Mouse (Mus musculus): ENCODE measurements around the gene Atp5d.

DNA sequence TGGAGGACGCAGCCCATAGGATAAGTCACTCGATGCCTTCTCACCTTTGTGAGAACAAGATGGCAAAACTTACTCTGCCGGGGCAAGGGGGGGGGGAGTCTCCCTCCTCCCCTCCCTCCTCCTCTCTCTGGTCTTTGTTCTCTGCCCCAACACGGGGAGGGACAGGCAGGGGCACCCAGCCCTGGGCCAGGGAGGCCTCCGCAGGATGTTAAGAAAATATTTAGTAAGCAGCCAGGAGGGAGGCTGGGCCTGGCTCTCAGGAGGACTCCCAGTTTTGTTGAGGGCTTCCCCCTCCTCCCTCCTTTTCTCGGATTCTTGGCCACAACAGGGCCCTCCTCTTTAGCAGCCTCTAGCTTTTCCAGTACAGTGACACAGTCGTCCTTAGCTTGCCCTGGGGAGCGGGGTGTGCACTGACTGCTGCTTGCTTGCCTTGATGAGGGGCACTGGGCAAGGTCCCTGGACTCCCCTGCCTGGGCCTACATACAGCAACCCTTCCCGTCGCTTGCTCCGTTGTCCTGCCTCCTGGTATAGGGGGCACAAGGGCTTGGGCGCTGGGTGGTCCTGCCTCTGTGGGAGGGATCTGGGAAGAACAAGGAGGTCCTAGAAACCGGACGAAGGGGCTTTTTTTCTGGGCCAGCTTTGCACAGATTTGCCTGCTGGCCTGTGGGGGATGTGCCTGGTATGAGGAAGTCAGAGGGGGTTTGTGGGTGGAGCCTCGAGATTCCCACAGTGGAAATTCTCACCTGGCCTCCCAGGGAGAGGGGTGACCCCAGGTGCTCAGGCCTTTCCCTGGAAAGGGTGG, 13.8 kb downstream of the Atp5d start:
- TF ChIP-seq CTCF (IDR thresholded peaks at IDR 0.05; ENCODE audit: low read depth) (no peak), EP300 (IDR thresholded peaks at IDR 0.05; ENCODE audit: low read depth) (no peak)
